8 mouse cellular contexts compared by ENCODE assay signal in genomic region chr6:118984181-118984901, GRCm38 (mm10).
DNase-seq lines count a peak whose midpoint lies in the region; ATAC-seq and TF ChIP-seq lines count a peak whose summit lies in the region.

No protein-coding gene starts in this region.

- 80% methylated on average over 11 of the region's 11 CpGs for WGBS in forebrain, embryonic 10.5 days
- WGBS in forebrain, embryonic 15.5 days: 36% methylated on average over 11 of the region's 11 CpGs
- 35% methylated on average over 11 of the region's 11 CpGs for WGBS in embryonic facial prominence, embryonic 12.5 days
- WGBS in lung, postnatal 0 days: 29% methylated on average over 11 of the region's 11 CpGs

- H3K27me3 ChIP-seq in forebrain, embryonic 10.5 days (ENCODE audit: poor library complexity, severe bottlenecking): no peaks in the 10 kb centered on the region
- H3K27me3 ChIP-seq in forebrain, embryonic 15.5 days: no peaks in the 10 kb centered on the region
- no peaks in the 10 kb centered on the region for H3K27me3 ChIP-seq in embryonic facial prominence, embryonic 12.5 days
- H3K27me3 ChIP-seq in lung, postnatal 0 days (replicated peaks; ENCODE audit: insufficient read depth, low read length): no peaks in the 10 kb centered on the region

- no peak for ATAC-seq in forebrain, embryonic 15.5 days (replicated peaks)
- ATAC-seq in embryonic facial prominence, embryonic 12.5 days (ENCODE audit: insufficient number of reproducible peaks, insufficient read depth, low FRiP score, low TSS enrichment): peak; percentile 86; the same call in 1 of the 2 replicates
- peak; percentile 90 for ATAC-seq in lung, postnatal 0 days

- H3K4me2 ChIP-seq in forebrain, embryonic 15.5 days (replicated peaks): no peak overlapping the region
- no peak overlapping the region for H3K4me2 ChIP-seq in embryonic facial prominence, embryonic 12.5 days (replicated peaks)
- H3K4me2 ChIP-seq in lung, postnatal 0 days (replicated peaks; ENCODE audit: low read depth, low read length): no peak overlapping the region

- DNase-seq in forebrain, embryonic 10.5 days (ENCODE audit: extremely low spot score, low spot score): no peak
- DNase-seq in MN1 (ENCODE audit: low spot score): peak; percentile 38
- peak; percentile 94 for DNase-seq in lung, postnatal 0 days (ENCODE audit: low spot score)
- no peak for DNase-seq in spleen, postnatal 4 days (ENCODE audit: low spot score in 2 of 2)
- no peak for DNase-seq in left cerebral cortex, adult 11 months (ENCODE audit: low spot score)
- DNase-seq in layer of hippocampus, postnatal 14 days (ENCODE audit: low spot score in 2 of 2): no peak

- 0 out of 2 replicates have a peak overlapping the region, but pooled peaks have one; percentile 37 for H3K27ac ChIP-seq in forebrain, embryonic 10.5 days
- no peak overlapping the region for H3K27ac ChIP-seq in forebrain, embryonic 15.5 days (replicated peaks)
- peak overlapping the region; percentile 63 for H3K27ac ChIP-seq in embryonic facial prominence, embryonic 12.5 days
- H3K27ac ChIP-seq in lung, postnatal 0 days (ENCODE audit: low read length): peak overlapping the region; percentile 73

- no peak overlapping the region for H3K9ac ChIP-seq in forebrain, embryonic 15.5 days (replicated peaks)
- no peak overlapping the region for H3K9ac ChIP-seq in embryonic facial prominence, embryonic 12.5 days
- no peak overlapping the region for H3K9ac ChIP-seq in lung, postnatal 0 days (replicated peaks; ENCODE audit: low read depth)

- H3K36me3 ChIP-seq in forebrain, embryonic 10.5 days (replicated peaks): no peaks in the 10 kb centered on the region
- H3K36me3 ChIP-seq in forebrain, embryonic 15.5 days: no peaks in the 10 kb centered on the region
- H3K36me3 ChIP-seq in embryonic facial prominence, embryonic 12.5 days: no peaks in the 10 kb centered on the region
- H3K36me3 ChIP-seq in lung, postnatal 0 days (ENCODE audit: insufficient read depth, low read length): no peaks in the 10 kb centered on the region

- TF ChIP-seq EP300 in lung, postnatal 0 days (IDR thresholded peaks at IDR 0.05): peak; percentile 66

- no peak overlapping the region for H3K4me3 ChIP-seq in forebrain, embryonic 10.5 days
- no peak overlapping the region for H3K4me3 ChIP-seq in forebrain, embryonic 15.5 days
- no peak overlapping the region for H3K4me3 ChIP-seq in embryonic facial prominence, embryonic 12.5 days
- H3K4me3 ChIP-seq in lung, postnatal 0 days (ENCODE audit: low read depth, low read length): no peak overlapping the region

- TF ChIP-seq CTCF in lung, postnatal 0 days (IDR thresholded peaks at IDR 0.05): no peak

- H3K4me1 ChIP-seq in forebrain, embryonic 10.5 days: peaks cover 16% of the 10 kb centered on the region
- H3K4me1 ChIP-seq in forebrain, embryonic 15.5 days: peaks cover 20% of the 10 kb centered on the region
- H3K4me1 ChIP-seq in embryonic facial prominence, embryonic 12.5 days: peaks cover 28% of the 10 kb centered on the region
- H3K4me1 ChIP-seq in lung, postnatal 0 days (ENCODE audit: insufficient read depth, low read depth, low read length): peaks cover 11% of the 10 kb centered on the region; the same call in 1 of the 2 replicates

- H3K9me3 ChIP-seq in forebrain, embryonic 10.5 days: no peaks in the 10 kb centered on the region
- no peaks in the 10 kb centered on the region for H3K9me3 ChIP-seq in forebrain, embryonic 15.5 days
- no peaks in the 10 kb centered on the region for H3K9me3 ChIP-seq in embryonic facial prominence, embryonic 12.5 days
- no peaks in the 10 kb centered on the region for H3K9me3 ChIP-seq in lung, postnatal 0 days (ENCODE audit: low read length)

Comparison
In these comparisons a context has a peak if more than half of its experiments do, and no peak if none do; other contexts are left out.
1. DNase-seq: peak in MN1 (single experiment) and lung, postnatal 0 days (single experiment); none in forebrain, embryonic 10.5 days (single experiment), spleen, postnatal 4 days (0 of 2), left cerebral cortex, adult 11 months (single experiment) and layer of hippocampus, postnatal 14 days (0 of 2).